ENCODE assay signal across 8 mouse cellular contexts in genomic region chr2:105016192-105016966, GRCm38 (mm10). TPM values are rescaled to one million over a fixed set of nuclear protein-coding genes. Genes with fewer than 3 reads are reported as not detected.
DNase-seq lines count a peak whose midpoint lies in the region; ATAC-seq and TF ChIP-seq lines count a peak whose summit lies in the region.

No protein-coding gene starts in this region.

- DNase-seq in heart, postnatal 36 days = no peak
- DNase-seq in right cerebral cortex, postnatal 4 days = no peak
- no peak for DNase-seq in adrenal gland, postnatal 10 days
- no peak for DNase-seq in kidney, adult 11 months

- H3K4me3 ChIP-seq in heart, embryonic 13.5 days = peak overlapping the region; percentile 96
- peak overlapping the region; percentile 85 for H3K4me3 ChIP-seq in ES-Bruce4 (ENCODE audit: low read depth, low read length)
- H3K4me3 ChIP-seq in forebrain, embryonic 13.5 days = peak overlapping the region; percentile 95
- peak overlapping the region; percentile 99 for H3K4me3 ChIP-seq in liver, embryonic 12.5 days

- TF ChIP-seq POLR2A in ES-Bruce4 (IDR thresholded peaks at IDR 0.05; ENCODE audit: insufficient read depth, low read length) = no peak

- H3K36me3 ChIP-seq in heart, embryonic 13.5 days = peaks cover 25% of the 10 kb centered on the region
- peaks cover 23% of the 10 kb centered on the region for H3K36me3 ChIP-seq in ES-Bruce4 (ENCODE audit: control insufficient read depth, insufficient read depth, low read length, poor library complexity, severe bottlenecking)
- H3K36me3 ChIP-seq in forebrain, embryonic 13.5 days (ENCODE audit: poor library complexity, severe bottlenecking) = peaks cover 24% of the 10 kb centered on the region
- peaks cover 26% of the 10 kb centered on the region for H3K36me3 ChIP-seq in liver, embryonic 12.5 days

- no peak for TF ChIP-seq EP300 in ES-Bruce4 (IDR thresholded peaks at IDR 0.05; ENCODE audit: insufficient read depth, low read depth, low read length)

- ATAC-seq in heart, embryonic 13.5 days (ENCODE audit: extremely low read depth, insufficient number of reproducible peaks, low FRiP score, low TSS enrichment) = peak; percentile 50; the same call in 1 of the 2 replicates
- ATAC-seq in forebrain, embryonic 13.5 days = peak; percentile 84
- peak; percentile 70 for ATAC-seq in liver, embryonic 12.5 days

- intact Hi-C loops in heart, postnatal 36 days (cut with DNase I) = loop anchor here (5.0 kb wide), 3 partner anchors 111 to 216 kb away; partner anchors contain the start of gene Wt1

- no peaks in the 10 kb centered on the region for H3K9me3 ChIP-seq in heart, embryonic 13.5 days
- no peaks in the 10 kb centered on the region for H3K9me3 ChIP-seq in ES-Bruce4 (replicated peaks; ENCODE audit: control insufficient read depth, insufficient read depth, low read length, poor library complexity, severe bottlenecking)
- no peaks in the 10 kb centered on the region for H3K9me3 ChIP-seq in forebrain, embryonic 13.5 days (replicated peaks)
- H3K9me3 ChIP-seq in liver, embryonic 12.5 days (replicated peaks) = no peaks in the 10 kb centered on the region

- H3K4me2 ChIP-seq in heart, embryonic 13.5 days = peak overlapping the region; percentile 92
- peak overlapping the region; percentile 87 for H3K4me2 ChIP-seq in forebrain, embryonic 13.5 days
- peak overlapping the region; percentile 82 for H3K4me2 ChIP-seq in liver, embryonic 12.5 days

- no peak for TF ChIP-seq CTCF in ES-Bruce4 (IDR thresholded peaks at IDR 0.05; ENCODE audit: low read depth, low read length)

- peak overlapping the region; percentile 71 for H3K27ac ChIP-seq in heart, embryonic 13.5 days (replicated peaks)
- H3K27ac ChIP-seq in ES-Bruce4 (ENCODE audit: insufficient read depth, low read length) = no peak overlapping the region; the same call in 1 of the 2 replicates
- peak overlapping the region; percentile 81 for H3K27ac ChIP-seq in forebrain, embryonic 13.5 days
- H3K27ac ChIP-seq in liver, embryonic 12.5 days = peak overlapping the region; percentile 80

- under 1% methylated on average over 43 of the region's 43 CpGs for WGBS in heart, embryonic 13.5 days
- under 1% methylated on average over 43 of the region's 43 CpGs for WGBS in forebrain, embryonic 13.5 days
- 3% methylated on average over 43 of the region's 43 CpGs for WGBS in liver, embryonic 12.5 days (ENCODE audit: insufficient replicate concordance)

- peaks cover 19% of the 10 kb centered on the region for H3K4me1 ChIP-seq in heart, embryonic 13.5 days
- peaks cover 1% of the 10 kb centered on the region for H3K4me1 ChIP-seq in ES-Bruce4 (ENCODE audit: control insufficient read depth, insufficient read depth, low read length)
- peaks cover 23% of the 10 kb centered on the region for H3K4me1 ChIP-seq in forebrain, embryonic 13.5 days
- peaks cover 30% of the 10 kb centered on the region for H3K4me1 ChIP-seq in liver, embryonic 12.5 days

- peak overlapping the region; percentile 96 for H3K9ac ChIP-seq in heart, embryonic 13.5 days
- H3K9ac ChIP-seq in ES-Bruce4 (ENCODE audit: low read depth, poor library complexity, severe bottlenecking) = peak overlapping the region; percentile 95
- peak overlapping the region; percentile 90 for H3K9ac ChIP-seq in forebrain, embryonic 13.5 days
- peak overlapping the region; percentile 94 for H3K9ac ChIP-seq in liver, embryonic 12.5 days

- H3K27me3 ChIP-seq in heart, embryonic 13.5 days (replicated peaks) = no peaks in the 10 kb centered on the region
- no peaks in the 10 kb centered on the region for H3K27me3 ChIP-seq in ES-Bruce4 (ENCODE audit: control insufficient read depth, insufficient read depth, low read length, poor library complexity, severe bottlenecking)
- H3K27me3 ChIP-seq in forebrain, embryonic 13.5 days = no peaks in the 10 kb centered on the region
- H3K27me3 ChIP-seq in liver, embryonic 12.5 days (replicated peaks) = no peaks in the 10 kb centered on the region

RNA-seq across cellular contexts. Expression of gene Eif3m, which starts 0.5 kb away (rescaled TPM):
- 196 and 215 TPM in 2 replicates for polyA plus RNA-seq in heart, embryonic 13.5 days (2015; fragmentation: Nextera tagmentation; extraction: Ambion mirVana)
- 100 to 1,000 TPM; 130 to 138 TPM for total RNA-seq in heart, postnatal 36 days (2021)
- polyA plus RNA-seq in ES-Bruce4 (2011; ENCODE audit: insufficient read depth, insufficient read length, low read depth, missing spikeins) = 361 and 367 TPM in 2 replicates
- 248 and 255 TPM in 2 replicates for polyA plus RNA-seq in forebrain, embryonic 13.5 days (2015; fragmentation: Nextera tagmentation; extraction: Ambion mirVana)
- polyA plus RNA-seq in liver, embryonic 12.5 days (2016; fragmentation: Nextera tagmentation; extraction: Ambion mirVana) = 228 and 250 TPM in 2 replicates
- 100 to 1,000 TPM; 153 to 164 TPM for total RNA-seq in adrenal gland, postnatal 10 days (2021)
